Mouse (Mus musculus) spleen, adult 18-20 months (tissue): ENCODE measurements around the gene Rab3ip.

Source experiments
- DNase-seq, 2 experiments: peaks; one replicate each; pipeline ENCODE4 v3.0.0; 2022; ENCODE audit warnings: mixed read lengths in 2 of 2

The Rab3ip gene

DNA sequence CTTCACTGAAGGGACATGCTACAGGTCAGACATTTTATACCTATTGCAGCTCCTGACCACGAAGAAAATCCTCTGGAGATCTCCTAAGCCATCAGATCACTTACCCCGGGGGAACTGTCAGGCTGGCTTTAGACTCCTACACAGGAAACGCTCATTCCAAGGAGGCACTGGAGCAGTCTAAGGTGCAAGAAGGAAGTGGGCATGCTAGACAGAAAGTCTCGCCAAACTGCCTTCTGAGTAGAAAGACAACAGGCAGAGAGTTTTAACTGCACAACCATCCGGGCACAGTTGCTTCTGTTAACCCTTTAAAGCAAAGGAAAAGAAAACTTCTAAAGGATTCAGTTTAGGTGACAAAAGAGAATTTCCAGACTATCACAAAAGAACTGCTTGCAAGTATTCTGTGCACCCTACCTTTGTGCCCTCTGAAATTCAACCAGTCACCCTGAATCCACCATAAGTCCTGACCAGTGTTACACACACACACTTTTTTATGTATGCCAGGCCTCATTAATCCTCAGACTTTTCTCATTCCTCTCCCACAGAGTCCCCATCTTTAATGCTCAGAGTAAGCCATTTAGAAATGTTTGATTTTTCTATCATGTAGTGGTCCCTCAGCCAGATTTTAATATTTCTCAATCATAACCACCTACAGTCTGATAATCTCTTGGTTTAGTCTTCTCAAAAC lies 7.4 kb upstream of the Rab3ip start:
- DNase-seq = no peak

DNA sequence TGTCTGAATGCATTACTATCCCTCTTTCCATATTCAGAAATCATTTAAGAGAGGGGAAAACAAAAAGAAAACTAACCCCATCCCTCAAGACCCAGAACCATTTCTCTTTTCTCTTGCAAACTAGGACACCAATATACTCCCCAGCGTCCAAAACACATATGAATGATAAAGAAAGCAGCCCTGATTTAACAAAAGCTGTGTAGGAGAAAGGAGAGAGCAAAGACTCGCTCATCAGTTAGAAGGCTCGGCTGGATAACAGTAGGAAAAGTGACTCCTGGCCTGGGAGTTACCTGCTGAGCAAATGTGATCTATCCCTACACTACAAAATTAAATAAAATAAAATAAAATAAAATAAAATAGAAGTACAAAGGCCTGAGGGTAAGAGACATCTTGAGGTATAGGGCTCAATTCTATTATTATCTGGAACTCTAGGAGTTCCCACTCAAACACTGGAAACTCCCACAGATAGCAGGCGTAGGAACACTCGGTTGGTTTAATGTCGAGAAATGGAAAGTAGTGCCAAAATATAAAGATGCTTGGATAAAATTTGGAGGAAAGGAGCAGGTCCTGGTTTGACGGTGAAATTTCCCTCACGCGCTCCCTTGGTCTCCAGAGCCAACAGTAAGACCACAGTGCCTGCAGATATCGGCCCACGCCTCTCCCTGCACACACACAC lies 6.1 kb upstream of the Rab3ip start:
- DNase-seq = no peak

DNA sequence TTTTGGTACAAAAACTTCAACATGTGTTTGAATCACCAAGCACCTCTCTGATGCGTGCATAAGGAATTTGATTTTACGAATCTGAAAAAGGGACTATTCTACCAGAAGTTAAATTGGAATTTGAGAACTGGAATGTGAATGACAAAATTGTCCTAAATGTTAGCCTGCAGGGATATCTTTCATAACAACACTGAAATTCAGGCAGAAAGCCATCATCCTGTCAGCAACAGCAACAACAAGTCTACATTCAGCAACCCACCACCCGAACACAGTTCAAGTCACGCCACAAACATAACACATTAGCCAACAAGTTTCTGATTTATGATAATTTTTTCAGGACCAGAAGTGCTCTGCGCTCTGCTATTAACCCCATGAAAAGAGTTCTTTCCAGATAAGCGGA lies 4.6 kb upstream of the Rab3ip start:
- DNase-seq = no peak

DNA sequence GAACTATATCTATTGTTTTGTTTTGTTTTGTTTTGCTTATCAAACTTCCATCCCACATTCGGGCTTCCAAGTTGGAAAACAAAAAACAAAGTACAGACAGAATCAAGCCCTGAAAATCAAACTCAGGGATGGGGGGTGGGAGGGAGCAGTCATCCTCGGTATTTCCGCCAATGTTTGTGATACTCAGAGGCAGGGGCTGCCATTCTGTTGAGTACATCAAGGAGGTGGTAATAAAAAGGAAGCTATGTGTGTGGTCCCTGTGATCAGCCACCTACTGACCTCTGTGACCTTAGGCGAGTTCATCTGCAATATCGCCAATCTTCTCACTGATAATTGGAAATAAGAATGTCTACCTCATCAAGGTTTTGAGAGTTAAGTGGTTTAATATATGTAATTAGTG lies 317 bp upstream of the Rab3ip start:
- DNase-seq = no peak

DNA sequence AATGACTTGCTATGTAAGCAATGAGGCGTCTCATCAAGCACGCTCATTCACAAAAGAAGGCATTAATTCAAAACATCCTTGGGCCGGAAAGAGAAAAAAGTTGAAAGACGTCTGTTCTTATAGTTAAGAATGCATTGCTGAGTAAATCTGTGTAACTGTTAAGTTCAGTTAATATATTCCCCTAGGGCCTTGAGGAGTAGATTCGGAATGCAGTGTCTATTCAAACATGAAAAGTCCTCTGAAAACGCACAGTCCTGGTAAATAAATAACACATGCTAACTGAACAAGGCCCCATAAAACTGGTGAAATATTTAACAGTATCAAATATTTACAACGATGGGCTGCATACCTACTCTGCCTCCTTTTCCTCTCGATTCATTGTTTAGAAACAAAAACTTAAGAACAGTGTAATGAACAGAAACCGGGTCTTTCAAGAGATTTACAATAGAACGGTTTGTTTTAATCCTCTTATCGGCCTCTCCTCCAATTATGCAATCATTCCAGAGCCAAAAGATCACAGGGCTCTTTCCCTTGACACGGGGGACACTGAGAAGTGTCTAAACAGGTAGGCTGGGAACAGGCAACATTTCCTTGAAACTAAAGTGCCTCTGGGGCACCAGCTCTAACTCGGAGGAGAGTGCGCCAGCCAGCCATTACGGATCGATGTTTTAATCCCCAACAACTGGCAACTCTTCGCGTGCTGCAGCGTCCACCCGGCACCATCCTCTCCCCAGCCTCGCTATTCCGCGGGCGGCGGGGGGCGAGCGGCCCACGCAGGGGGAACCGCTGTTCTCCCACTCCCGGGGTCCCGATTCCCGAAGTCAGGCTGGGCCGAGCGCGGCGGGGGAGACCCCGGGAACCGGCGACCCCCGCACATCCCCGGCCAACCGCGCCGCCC lies 1.2 kb downstream of the Rab3ip start:
- peak; percentile 30 to 48 for DNase-seq

DNA sequence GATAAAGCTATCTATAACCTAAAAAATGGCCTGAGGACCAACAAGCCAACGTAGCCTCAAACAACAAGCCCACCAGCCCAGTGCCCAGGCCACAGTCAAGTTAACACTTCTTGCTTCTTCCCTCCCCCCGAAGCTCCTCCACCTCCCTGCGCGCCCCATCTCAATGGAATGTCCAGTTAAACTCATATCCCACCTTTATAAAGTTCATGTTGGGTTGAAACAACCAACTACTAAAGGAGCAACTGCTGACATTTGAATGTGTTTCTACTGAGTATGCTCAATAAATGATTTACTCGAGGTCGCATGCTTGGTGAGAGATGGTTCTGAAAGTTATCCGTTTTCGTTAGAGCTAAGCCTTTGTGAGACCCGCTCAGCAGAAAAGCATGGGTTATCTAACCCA lies 2.2 kb downstream of the Rab3ip start:
- DNase-seq = no peak

DNA sequence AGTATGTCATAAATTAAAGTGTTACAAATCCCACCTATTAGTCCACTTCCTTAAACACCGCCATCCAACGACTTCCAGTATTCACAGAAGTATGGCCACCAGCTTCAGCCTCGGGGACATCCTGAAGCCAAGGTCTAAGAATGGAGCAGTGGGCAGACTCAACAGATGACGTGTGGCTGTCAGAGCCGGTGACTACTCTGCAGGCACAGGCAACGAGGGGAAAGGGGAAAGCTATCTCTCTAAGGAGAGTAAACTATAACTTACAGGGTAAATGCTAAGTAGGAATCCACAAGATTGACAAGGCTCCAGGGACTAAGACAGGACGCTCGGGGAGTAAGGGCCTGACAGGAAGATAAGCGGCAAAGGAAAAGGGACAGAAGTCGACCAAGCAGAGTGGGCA lies 5.6 kb downstream of the Rab3ip start:
- DNase-seq = no peak

DNA sequence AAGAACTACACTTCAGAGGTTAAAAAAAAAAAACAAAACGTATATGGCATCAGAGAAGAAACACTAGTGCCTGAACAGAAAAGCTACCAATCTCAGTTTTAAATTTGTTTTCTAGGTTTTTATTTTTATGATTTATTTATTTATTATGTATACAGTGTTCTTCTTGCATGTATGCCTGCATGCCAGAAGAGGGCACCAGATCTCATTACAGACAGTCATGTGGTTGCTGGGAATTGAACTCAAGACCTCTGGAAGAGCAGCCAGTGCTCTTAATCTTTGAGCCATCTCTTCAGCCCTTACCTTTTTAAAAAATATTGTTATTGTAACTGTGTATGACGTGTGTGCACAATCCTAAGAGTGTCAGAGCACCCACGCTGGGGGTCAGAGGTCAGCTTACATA lies 6.4 kb downstream of the Rab3ip start:
- DNase-seq = no peak

DNA sequence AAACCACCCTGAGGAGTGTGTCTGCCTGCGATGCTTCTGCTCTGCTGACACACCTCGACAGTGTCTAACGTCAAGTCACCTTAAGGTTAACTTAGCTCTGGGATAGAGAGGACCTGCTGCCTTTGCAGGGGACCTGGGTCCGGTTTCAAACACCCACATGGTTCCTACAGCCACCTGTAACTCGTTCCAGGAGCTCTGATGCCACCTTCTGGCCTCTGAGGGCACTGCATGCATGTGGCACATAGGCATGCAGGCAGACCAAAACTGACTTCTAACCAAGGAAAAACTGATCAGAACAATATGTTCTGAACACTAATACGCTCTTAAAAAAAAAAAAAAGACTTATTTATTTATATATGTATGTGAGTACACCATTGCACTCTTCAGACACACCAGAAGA lies 7.5 kb downstream of the Rab3ip start:
- no peak for DNase-seq

DNA sequence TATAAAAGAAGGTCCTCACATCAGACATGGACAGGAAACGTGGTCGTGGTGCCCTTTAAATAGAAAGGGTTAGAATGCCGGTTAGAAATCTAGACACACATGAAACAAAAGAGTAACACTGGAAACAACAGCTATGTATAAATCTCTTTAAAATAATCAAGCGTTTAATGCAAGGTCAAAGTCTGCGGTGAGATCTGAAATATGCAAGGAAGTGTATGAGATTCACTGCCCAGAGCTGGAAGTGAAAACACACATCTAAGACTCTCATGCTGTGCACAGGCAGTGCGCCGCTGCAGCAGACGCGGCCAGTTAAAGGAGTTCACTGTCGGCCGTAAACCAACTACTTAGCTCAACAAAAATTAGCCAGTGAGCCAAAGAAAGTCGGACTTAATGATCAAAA lies 15.5 kb downstream of the Rab3ip start:
- no peak for DNase-seq

DNA sequence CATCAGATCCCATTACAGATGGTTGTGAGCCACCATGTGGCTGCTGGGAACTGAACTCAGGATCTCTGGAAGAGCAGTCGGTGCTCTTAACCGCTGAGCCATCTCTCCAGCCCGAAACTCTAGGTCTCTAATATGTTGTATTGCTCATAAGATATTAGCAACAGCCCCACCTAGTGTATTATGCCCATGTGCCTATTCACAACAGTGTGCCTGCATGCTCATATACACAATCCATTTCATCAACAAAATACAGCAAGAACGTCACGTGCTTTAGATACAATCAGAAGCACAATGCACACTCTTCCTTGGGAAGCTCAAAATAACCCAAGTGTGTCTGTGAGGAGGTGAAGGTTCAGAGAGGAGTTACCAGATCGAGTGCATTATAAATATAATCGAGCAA lies 16.8 kb downstream of the Rab3ip start:
- no peak for DNase-seq

DNA sequence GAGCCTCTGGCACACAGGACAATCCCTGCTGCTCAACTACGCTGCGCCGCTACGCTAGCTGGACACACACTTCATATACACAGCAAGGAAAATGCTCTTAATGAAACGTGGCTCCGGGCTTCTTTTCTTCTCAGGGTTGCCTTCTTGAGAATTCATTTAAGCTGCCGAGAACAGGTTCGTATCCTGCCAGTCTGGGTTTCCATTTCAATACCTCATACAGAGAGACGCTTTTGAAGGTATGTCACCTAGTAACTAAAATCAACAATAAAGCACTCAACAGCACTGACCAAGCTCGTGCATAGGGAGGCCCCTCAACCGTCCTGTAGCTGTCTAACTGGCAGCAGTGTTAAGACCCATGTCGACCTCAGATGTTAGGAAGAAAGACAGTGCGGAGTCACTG lies 18.2 kb downstream of the Rab3ip start:
- no peak for DNase-seq

DNA sequence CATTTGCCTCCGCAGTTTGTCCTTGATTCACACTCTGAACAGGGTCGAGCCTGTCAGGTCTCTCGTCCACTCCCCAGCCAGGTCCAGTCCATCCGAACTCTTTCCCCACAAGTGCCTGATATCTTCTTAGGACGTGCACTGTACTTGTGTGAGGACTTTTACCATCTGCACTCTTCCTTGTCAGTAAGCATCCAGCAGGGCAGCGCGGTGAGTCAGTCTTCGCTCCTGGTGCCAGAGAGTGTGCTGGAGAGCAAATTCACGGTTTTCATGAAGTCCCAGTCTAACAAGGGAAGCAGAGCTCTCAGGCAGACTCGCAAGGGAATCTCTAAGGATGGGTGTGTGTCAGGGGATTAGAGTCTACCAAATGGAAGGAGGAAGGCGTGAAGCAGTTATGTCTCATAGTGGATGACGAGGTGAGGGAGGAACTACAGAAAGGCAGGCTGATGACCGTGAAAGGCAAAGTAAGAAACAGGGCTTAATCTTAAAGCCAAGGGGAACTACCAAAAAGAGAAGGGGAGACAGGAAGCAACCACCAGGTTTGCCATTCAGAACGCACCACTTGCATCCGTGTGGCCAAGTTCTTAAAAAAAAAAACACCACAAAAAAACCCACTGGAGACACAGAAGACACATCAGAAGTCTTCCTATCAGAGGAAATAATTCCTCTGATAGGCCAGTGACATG lies 18.9 kb downstream of the Rab3ip start:
- DNase-seq = no peak

DNA sequence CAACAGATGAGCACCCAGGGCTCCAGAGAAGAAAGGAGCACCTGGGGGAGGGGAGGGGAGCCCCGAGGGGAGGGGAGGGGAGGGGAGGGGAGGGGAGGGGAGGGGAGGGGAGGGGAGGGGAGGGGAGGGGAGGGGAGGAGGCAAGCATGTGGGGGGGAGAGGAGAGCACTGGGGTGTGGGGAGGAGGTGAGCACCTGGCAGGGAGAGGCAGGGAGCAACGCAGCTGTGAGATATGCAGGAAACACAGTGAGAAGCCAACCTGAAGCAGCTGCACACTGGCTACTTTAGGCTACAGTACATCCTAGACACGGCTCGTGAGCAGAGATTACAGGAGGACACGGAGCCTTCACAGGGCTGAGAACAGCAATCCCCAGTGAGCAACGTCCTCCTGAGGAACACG lies 19.6 kb downstream of the Rab3ip start:
- DNase-seq = peak in 1 of 2 experiments; percentile 26

DNA sequence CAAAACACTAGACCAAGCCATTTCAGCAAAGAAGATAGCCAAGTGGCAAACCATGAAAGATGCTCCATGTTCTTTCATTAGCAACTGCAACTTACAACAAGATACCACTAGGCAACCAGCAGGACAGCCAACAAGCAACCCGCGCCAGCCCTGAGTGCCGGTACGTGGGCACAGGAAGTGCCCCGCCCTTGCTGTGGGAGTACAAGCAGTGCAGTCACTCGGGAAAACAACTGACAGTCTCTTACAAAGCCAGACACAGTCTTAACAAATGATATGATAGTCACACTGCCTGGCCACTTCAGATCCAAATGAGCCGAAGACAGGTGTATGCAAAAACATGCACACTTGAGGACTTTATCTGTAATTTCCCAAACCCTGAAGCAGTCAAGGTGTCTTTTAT lies 20.1 kb downstream of the Rab3ip start:
- peak; percentile 48 to 55 for DNase-seq

DNA sequence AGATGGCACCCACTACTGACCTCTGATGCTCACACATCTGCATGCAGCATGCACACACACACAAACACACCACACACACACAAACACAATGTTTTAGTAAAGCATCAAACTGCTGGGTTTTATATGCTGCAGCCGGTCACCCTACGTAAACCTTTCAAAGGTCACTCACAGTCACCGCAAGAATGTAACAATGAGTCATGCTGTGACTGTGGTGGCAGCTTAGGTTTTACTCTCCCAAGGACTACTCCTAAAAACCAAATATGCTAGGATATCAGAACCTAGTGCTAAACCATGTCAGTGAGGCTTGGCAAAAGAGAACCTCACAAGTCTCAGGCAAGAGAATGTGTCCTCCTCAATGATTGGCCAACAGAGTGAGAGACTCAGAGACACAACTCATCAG lies 21.7 kb downstream of the Rab3ip start:
- DNase-seq = no peak

DNA sequence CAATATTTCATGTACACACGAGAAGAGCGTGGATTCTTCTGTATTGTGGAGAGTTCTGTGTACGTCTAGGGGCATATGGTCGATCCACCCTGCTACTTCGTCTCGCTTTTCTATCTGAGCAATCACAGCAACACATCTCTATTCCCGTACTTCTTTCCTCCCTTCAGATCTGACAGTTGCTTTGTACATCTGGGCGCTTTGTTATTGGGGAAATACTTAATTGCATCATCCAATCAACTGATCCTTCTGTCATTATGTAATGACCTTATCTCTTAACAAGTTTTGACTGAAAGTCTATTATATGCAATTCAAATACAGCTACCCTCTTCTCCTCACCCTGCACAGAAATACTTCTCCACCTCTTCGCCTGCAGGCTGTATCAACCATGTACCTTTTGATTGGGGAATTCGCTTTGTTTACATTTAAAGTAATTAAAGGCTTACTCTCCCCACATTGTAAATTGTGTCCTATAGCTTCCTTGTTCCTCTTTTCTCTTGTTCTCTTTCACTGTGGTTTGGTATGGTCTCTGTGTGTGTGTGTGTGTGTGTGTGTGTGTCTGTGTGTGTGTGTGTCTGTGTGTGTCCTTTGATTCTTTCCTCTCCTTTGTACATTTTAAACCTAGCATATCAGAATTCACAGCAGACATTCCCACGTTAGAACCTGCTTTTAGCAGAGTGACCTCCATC lies 24.0 kb downstream of the Rab3ip start:
- no peak for DNase-seq

DNA sequence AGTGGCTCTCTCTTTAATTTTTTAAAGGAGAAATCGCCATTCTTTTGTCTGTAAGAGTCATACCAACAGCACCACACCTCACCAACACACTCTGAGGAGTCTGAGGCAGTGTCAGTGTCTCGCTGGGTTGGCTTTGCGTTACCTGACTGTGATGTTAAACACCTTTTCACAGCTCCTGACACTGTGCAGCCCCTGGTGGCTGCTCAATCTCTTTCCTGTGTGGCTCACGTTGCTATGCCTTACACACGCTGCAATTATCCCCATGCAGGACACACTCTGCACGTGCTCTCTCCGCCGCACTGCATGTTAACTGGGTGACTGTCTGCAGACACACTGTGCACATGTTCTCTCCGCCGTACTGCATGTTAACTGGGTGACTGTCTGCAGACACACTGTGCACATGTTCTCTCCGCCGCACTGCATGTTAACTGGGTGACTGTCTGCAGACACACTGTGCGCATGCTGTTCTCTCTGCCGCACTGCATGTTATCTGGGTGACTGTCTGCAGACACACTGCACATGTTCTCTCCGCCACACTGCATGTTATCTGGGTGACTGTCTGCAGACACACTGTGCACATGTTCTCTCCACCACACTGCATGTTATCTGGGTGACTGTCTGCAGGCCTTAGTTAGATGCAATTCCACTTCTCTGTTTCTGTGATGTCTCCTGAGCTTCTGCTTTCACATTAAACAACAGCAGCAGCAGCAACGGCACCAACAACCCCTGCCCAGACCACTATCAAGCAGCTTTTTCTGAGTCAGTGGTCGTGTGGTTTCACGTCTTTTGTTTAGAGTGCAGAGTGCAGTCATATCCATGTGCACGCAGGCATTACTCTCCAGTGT lies 26.7 kb downstream of the Rab3ip start:
- DNase-seq = no peak

DNA sequence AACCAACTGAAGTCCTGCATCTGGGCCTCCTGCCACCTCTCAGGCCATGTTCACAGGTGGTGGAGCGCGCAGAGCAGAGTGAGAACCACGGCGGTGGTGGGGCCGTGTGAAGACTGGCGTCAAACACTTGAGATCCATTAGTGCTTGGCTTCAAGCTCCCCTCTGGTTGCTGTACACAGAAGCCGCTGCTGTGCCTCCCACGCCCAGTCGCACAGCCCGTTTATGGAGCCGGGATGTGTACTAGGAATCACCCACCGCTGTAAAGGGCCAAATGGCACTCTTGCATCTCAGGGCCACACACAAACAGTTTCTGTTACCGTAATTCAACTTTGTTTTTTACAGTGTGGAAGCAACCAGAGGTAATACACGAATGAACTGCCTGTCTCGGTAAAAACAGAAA lies 28.4 kb downstream of the Rab3ip start:
- no peak for DNase-seq

DNA sequence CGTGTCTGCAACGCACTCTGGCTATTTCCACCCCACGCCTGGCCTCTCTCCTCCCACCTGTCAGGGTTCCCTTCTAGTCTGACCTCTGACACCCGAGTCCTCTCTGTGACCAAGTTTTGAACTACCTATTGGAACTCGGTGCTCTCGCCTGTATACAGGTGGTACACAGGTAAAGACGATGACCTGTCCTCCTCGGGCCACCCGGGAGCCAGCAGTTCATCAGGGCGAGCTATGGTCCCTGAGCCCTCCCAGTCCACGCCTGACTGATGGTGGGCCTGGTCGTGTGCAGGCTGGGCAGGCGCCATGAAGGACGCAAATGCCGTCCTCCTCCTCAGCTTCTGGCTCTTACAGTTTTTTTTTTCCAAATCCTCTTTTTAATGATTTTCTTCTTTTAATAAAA lies 29.2 kb downstream of the Rab3ip start:
- DNase-seq = no peak

DNA sequence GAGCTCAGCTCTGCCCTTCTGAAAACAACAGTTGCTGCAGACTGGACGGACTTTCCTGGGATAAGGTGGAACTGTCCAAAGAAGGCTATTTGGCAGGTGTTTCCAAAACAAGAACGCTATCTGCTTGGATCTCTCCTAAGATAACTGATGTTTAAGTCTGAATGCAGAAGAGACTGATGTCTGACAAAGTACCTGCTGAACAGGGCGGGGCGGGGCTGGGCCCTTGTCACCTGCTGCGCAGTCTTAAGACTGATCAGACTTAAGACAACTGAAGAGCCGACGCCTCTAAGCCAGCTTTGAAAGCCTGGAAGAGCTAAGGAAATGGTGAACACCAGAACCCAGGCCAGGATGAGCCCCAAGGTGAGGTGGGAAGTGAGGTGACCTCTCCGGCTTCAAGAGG lies 29.9 kb downstream of the Rab3ip start:
- DNase-seq = no peak
